Mouse (Mus musculus) E14TG2a.4 (cell line): ENCODE data around the gene Fbln7.

ENCODE experiments used
- CTCF ChIP-seq: conservative IDR thresholded peaks from 2 replicates; pipeline ENCODE4 v1.5.1; 2014; ENCODE audit warnings: low read length
- NANOG ChIP-seq: IDR thresholded peaks from 2 replicates; pipeline ENCODE4 v1.6.1; 2014; ENCODE audit warnings: borderline replicate concordance, low read length, mixed read lengths

GRCm38 (mm10) chr2:128872256-128872655 is 9.5 kb downstream of the Fbln7 start:
- TF ChIP-seq CTCF: no peak
- TF ChIP-seq NANOG: no peak
